Mouse (Mus musculus) cerebellum, adult 11 months (tissue): ENCODE results near the gene Plk4.
A peak's percentile ranks its signal among the peaks of the same experiment; 100 is the strongest.
"Not testable (repeated sequence)": the region's sequence is repeated elsewhere in the genome, so short reads cannot be mapped to it uniquely, and the experiment has no call there.

Source experiments
- DNase-seq: peaks from one replicate; pipeline ENCODE4 v3.0.0; 2022

Plk4 gene

DNA sequence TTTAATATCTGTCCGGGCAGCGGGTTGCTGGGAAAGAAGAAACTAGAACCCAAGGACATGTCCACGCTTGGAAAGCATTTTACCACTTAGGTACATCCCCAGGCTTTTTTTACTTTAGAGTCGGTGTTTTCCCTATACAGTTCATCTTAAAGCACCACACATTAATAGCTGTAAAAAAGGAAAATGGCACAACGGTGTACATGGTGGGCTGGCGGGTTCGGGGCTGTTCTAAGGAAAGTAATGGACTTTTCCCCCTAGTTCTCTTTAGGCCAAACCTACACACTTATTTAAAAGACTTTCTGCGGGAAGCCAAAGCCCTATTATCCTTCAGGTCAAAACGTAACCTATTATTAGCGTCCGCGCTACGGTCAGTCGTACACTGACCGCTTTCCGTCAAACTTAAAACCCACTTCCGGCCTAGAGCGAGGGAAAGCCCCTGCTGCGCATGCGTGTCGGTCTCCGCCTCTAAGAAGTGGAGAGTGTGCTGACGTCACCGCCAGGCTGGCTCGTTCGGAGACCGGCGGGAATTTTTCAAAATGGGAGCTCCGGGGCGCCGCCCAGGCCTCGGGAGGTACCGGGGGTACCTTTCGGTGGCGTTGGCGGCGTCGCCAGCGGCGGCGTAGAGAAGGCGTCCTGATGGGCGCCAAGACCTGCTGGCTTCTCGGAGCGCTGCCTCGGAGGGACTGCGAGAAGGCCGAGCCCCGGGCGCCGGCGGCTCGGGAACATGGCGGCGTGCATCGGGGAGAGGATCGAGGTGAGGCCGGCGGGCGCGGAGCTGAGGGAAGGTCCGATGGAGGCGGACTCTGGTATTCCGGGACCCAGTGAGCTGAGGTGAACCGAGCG is at the start of gene Plk4:
Plk4 (plus strand) TSS at position 490 of the 843 bp plus-strand sequence.
- peak; percentile 94 for DNase-seq

DNA sequence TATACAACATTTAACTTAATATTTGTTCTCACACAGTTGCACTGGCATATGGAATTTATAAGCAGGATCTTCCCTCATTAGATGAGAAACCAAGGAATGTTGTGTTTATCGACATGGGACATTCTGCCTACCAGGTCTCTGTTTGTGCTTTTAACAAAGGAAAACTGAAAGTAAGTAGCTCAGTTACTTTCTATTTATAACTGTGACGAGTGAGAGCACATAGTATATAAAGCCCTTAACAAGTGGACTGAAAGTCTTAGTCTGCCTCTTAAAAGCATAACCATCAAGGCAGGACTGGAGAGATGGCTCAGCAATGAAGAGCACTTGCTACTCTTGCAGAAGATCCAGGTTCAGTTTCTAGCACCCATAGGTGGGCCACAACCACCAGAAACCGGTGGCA is 39.1 kb upstream of the Plk4 start:
- no peak for DNase-seq

DNA sequence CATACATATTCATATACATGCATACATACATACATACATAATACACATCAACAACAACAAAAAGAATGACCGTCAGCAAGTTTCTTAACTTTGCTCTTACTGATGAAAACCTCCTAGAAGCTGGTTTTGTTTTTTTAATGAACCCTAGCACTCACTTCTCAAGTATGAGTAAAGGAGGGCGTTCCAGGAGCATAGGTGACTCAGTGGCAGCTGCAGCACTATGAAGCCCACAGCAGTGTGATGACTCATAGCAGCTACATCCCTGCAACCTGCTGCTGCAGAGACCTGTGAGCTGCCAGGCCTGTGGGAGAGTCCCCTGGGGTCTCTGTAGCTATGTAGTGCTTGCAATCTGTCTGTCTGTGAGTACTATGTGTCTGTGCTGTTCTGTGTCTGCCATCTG is 38.5 kb upstream of the Plk4 start:
- DNase-seq = no peak

DNA sequence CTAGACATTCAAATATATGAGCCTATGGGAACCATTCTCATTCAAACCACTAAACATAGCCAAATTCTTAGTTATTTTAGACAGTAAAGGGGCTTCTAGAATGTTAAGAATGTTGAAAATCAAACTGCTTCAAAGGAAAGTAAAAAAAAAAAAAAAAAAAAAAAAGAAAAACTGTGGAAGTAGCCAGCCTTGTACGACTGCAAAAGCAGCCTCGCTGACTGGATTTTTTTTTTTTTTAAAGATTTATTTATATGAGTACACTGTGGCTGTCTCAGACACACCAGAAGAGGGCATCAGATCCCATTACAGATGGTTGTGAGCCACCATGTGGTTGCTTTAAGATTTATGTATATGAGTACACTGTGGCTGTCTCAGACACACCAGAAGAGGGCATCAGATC is 6.0 kb upstream of the Plk4 start:
- no peak for DNase-seq

DNA sequence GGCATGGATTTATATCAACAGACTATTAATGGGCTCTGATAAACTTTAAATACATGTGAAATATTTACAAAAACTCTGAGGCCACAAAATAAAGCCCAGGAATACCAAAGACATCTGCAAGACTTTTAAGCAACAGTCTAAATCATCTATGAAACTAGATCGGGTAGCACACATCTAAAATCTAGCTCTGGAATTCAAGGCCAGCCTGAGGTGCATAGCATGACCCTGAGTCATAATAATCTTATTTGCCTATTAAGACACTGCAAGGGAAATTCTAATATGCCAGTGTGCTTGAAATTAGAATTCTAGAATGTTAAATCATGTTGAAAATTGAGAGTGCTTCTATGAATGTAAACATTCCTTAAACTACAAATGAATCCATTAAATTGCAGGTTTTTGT is 1.8 kb upstream of the Plk4 start:
- DNase-seq = no peak

DNA sequence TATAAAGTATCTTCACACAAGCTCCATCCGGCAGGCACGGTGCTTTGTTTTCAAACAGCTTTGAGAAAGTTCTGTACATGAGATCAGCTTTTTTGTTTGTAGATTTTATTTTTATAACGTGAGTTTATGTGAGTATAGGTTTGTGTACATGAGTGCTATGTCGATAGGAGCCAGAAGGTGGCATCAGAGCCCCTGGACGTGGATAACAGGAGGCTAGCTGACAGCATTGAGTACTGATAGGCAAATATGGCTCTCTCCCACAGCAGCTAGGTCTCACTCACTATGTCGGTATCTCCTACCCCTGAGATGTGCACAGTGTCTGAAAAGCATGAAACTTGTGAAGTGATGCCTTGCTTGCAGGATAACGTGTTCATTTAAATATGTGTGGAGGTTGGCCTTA is 1.3 kb upstream of the Plk4 start:
- no peak for DNase-seq

DNA sequence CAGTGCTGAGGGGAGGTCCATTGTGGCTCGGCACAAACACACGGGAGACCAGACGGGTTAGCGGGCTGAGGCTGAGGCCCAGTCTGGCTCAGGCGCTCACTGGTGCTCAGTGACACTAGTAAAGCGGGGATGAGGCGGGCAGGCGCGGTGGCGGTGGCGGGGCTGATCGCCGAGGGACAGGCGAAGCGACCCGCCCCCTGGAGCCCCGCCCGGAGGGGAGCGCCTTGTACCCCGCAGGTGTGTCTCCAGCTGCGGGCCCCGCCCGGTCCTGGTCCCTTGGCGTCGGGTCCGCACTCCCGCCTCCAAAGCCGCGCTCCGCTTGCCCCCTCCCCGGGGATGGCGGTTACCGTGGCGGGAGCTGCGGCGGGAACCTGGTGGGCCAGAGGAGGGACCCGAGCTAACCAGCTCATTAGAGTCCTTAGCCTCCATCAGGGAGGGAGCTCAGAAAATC is 579 bp downstream of the Plk4 start:
- DNase-seq = peak; percentile 33

DNA sequence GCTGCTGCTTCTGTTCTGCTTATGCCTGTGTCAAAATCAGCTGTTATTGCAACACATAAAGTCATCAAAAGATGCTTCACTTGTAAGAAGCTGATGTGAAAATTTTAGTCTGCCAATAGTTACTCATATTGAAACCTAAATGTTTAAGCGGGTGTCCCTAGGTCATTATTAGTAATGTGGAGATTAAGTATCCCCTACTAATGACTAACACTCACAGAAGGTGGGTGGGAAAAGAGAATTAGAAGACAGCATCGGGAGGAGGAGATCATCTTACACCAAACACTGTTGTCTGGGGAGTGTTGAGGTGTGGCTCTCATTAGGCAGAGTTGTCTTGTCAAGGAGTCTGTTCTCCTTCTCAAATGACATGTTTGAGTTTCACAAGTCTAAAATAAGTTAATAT is 7.1 kb downstream of the Plk4 start:
- no peak for DNase-seq

DNA sequence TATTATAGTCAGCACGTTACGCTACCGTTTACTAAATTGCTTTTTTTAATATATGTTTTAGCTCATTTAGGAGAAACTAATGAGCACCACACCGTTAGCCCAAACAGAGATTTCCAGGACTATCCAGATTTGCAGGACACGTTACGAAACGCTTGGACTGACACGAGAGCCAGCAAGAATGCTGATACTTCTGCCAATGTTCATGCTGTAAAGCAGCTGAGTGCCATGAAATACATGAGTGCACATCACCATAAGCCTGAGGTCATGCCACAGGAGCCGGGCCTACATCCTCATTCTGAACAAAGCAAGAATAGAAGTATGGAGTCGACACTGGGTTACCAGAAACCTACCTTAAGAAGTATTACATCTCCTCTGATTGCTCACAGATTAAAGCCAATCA is 8.9 kb downstream of the Plk4 start:
- no peak for DNase-seq

DNA sequence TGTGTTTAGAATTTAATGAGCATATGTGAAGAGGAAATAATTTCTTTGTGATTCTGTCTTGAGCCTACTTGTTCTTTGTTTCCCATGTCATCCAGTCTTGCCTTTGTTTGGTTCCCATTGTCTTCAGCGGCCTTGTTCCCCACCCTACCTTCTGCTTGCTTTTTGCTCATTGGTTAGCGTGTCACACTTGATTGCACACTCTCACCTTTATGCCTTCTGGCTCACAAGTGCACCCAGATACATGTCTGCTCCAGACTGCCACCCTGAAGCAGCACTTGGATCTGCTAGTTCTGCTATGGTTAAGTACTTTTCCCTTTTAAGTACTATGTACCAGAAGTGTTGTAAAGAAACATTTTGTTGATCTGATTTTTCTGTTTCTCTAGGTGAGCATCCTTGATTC is 10.1 kb downstream of the Plk4 start:
- DNase-seq = no peak

DNA sequence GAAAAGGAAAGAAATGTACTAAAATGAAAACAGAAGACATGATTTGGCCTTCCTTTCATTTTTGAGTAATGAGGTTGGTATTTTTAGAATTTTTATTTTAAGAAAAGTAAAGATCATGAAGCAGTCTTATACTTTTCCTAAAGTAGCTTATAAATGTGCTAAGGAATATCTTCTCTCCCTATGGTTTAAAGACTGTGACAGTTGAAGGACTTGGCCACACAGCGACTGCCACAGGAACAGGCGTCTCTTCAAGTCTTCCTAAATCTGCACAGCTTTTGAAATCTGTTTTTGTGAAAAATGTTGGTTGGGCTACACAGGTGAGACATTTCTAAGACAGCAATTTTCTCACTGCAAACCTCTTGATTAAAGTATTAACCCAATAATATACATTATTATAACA is 13.5 kb downstream of the Plk4 start:
- no peak for DNase-seq

DNA sequence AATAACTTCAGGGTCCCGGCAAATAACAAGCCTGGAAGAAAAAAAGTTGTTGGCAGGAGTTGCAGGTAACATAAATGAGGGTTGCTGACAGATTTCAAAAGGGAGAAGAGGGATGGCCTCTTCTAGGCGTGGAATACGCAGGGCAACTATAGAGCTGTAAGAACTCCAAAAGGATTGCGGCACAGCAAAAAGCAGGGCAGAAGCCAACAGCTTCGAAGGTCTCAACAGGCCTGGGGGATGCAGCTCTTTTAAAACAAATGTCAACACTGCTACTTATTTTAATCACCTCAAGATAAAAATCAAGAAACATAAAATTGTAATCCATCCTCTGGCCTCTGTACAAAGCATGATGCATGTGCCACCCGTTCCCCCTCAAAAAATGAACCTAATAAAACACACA is 45.7 kb downstream of the Plk4 start:
- DNase-seq = peak; percentile 2

DNA sequence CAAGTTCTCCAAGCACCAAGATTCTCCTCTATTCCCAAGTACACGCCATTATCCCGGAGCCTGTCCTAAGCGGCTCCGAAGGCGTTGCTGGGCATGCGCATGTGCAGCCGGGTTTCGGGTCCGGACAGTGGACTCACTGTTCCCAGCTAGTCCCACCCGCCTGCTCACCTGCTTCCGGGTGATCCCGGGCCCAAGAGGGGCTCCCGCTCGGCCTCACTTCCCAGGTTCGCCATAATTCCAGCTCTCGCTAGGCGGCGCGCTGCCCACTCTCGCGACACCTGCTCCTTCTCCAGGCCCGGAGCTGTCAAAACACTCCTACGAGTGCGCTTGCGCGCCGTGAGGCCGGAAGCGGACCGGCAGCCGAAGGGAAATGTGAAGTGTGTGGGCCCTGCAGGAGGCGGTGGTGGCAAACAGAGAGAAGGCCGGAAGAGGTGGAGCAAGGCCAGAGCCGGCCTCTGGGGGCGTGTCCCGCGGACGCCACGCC is 46.7 kb downstream of the Plk4 start, which contains the start of gene Mfsd8:
Mfsd8 (minus strand) TSS at position 414 of the 484 bp plus-strand sequence.
- peak; percentile 98 for DNase-seq

DNA sequence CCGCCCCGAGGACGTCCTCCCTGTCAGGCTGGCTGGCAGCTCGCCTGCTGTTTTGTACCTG is 47.0 kb downstream of the Plk4 start, which contains the start of gene Abhd18:
Abhd18 (plus strand) TSS at position 14 of the 61 bp plus-strand sequence.
- DNase-seq = not testable (repeated sequence)

DNA sequence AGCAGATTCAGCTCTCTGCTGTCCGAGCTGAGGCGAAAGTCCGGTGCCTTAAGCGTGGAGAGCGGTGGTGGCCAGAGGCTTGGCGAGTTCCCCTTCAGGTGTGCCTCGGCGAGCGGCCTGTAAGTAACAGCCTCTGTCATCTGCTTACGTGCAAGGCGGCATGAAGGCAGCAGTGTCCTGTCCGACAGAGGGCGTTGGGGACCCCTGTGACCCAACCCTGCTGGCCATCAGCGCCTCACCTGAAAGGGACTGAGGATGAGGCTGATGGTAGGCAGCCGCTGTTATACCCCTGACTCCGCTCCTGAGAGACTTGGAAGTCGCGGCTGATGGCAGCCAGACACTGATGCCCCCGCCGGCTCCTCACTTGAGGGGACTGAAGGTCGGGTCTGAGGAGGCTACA is 47.2 kb downstream of the Plk4 start:
- peak; percentile 78 for DNase-seq

DNA sequence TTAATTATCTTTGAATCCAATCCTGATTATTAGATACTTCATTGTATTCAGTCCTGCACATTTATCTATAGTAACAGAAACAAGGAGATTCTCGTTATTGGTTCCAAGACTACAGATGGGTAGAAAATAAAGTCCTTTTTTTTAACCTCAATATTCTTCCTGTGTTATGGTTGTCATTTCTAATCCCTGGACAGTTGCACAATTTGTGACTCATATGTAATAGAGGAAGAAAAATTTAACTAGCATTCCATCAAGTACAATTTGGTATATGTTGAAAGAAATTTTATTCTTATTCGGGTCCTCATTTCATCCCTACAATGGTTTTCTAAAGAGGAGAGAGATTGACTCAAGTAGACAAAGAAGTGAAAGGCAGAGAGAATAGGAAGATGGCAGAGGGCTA is 48.1 kb downstream of the Plk4 start:
- DNase-seq = not testable (repeated sequence)

DNA sequence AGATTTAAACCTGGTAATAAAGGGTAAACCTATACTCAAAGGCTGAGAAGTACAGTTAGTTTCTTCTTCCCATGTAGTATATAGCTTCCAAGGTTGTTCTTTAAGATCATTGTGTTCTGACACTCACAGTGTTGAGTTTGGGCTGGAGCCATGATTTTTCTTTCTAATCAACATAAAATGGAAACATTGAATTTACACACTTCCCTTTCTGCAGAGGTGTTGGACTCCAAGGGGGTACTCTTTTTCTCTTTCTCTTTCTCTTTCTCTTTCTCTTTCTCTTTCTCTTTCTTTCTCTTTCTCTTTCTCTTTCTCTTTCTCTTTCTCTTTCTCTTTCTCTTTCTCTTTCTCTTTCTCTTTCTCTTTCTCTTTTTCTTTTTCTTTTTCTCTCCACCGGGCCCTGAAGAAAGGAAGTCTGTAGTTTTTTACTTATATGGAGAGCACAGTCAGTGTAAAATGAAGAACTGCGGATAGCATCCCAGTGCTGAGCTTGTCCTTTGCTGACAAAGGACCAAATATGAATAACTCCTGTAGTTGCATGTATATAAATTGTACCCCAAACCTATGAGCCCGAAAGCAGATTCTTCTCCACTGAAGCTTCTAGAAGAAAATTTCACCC is 53.4 kb downstream of the Plk4 start:
- not testable (repeated sequence) for DNase-seq
